Mouse (Mus musculus): ENCODE data around the gene Fam122c.
A peak's percentile ranks its signal among the peaks of the same experiment; 100 is the strongest.

The Fam122c gene

GRCm38 (mm10) chrX:53370366-53370740 lies 97.1 kb downstream of the Fam122c start, which contains the start of gene Mospd1:
Gene Mospd1 (minus strand): TSS chrX:53370502.
- peak; percentile 80 to 83 for DNase-seq (ENCODE audit: low spot score in 2 of 2)
